Mouse (Mus musculus) gastrocnemius, adult 2 months (tissue): ENCODE data around the gene Psors1c2. TPM values are rescaled to one million over a fixed set of nuclear protein-coding genes. Genes with fewer than 3 reads are reported as not detected.
"Not testable (repeated sequence)": the region's sequence is repeated elsewhere in the genome, so short reads cannot be mapped to it uniquely, and the experiment has no call there.

Experiments used
- DNase-seq: peaks from one replicate; pipeline ENCODE4 v3.0.0; 2022
- H3K27ac ChIP-seq: fragments of 200-600 bp; 2 replicates; pipeline ENCODE4 v1.8.1; 2022; ENCODE audit warnings: mild to moderate bottlenecking
- H3K4me3 ChIP-seq: fragments of 200-600 bp; 2 replicates; pipeline ENCODE4 v1.8.1; 2022; ENCODE audit warnings: mild to moderate bottlenecking, moderate library complexity
- CTCF ChIP-seq: fragments of 200-600 bp; IDR thresholded peaks from 2 replicates; pipeline ENCODE4 v1.8.1; 2022; ENCODE audit warnings: antibody characterized with exemption, mild to moderate bottlenecking, moderate library complexity
- intact Hi-C: fragments of 180-260 bp; cut with DNase I; formaldehyde crosslinking; loops from one replicate; pipeline ENCODE4 v1.15.1; 2025
- total RNA-seq, 2 experiments: library from RNA; stranded (reverse); gene quantifications; 2 replicates each; pipeline ENCODE4 v1.2.3; 2021

Psors1c2 gene
- total RNA-seq, 2 experiments from 2014 or later, result not detected

GRCm38 (mm10) chr17:35507556-35508260 is 25.3 kb upstream of the Psors1c2 start:
- no peak overlapping the region for H3K27ac ChIP-seq
- no peak for DNase-seq
- no peak for TF ChIP-seq CTCF
- intact Hi-C loops, result no loop called here
- no peak overlapping the region for H3K4me3 ChIP-seq

GRCm38 (mm10) chr17:35508279-35508678 is 24.7 kb upstream of the Psors1c2 start:
- intact Hi-C loops, H3K27ac ChIP-seq, H3K4me3 ChIP-seq, DNase-seq: not testable (repeated sequence)

DNA sequence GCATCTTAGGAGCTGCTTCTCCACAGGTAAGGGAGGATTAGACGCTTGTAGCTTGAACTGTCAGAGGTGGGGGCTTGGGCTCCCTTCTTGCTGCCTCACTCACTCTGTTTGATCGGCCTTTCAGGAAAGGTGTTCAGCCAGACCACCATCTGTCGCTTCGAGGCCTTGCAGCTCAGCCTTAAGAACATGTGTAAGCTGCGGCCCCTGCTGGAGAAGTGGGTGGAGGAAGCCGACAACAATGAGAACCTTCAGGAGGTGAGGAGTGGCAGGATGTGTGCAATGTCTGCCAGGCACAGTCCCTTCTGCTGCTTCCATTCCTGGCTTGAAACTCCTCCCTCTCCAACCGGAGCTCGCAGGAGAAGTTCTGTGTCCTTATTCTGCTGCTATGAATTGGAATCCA is 23.7 kb upstream of the Psors1c2 start:
- no peak for DNase-seq
- TF ChIP-seq CTCF, result peak; percentile 27
- intact Hi-C loops, result no loop called here
- H3K27ac ChIP-seq, result no peak overlapping the region
- H3K4me3 ChIP-seq, result no peak overlapping the region

DNA sequence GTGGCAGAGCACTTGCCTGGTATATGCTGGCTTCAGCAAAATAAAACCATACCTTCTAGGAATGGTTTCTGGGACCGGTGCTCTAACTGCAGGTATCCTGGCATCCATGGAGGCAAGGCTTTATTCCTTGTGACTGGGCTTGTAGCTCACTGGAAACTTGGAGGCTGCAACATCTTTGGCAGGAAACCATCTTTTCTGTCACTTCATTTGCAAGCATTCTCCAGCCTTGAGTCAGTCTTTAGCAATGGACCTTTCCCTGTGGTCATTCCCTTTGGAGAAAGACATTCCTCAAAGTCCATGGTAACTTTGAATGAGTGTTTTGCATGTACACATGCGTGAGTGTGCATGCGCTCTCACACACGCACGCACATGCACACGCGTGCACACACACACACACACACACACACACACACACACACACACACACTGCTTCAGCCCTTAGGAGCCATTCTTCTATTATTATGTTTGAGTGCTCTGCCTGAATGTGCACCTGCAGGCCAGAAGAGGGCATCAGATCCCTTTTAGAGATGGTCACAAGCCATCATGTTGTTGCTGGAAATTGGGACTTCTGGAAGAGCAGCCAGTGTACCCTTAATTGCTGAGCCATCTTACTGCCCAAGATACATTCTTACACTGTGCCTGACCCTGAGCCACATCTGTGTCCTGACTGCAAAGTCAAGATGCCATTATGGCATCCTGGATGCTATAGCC is 19.9 kb upstream of the Psors1c2 start:
- TF ChIP-seq CTCF, result peak; percentile 26; the same call in 1 of the 2 replicates
- intact Hi-C loops, result no loop called here
- Histone ChIP-seq H3K27ac (no peak overlapping the region), H3K4me3 (no peak overlapping the region)
- DNase-seq, result no peak

- Histone ChIP-seq H3K4me3 (no peak overlapping the region), H3K27ac (no peak overlapping the region)
- peak; percentile 82 for TF ChIP-seq CTCF
- DNase-seq, result peak; percentile 73
- intact Hi-C loops, result no loop called here
Observed at GRCm38 (mm10) chr17:35513886-35514285, 19.1 kb upstream of the Psors1c2 start.

- no peak overlapping the region for H3K27ac ChIP-seq
- DNase-seq, result no peak
- no peak overlapping the region for H3K4me3 ChIP-seq
- no peak for TF ChIP-seq CTCF
- intact Hi-C loops, result no loop called here
Observed at GRCm38 (mm10) chr17:35514756-35515155, 18.2 kb upstream of the Psors1c2 start.

- no peak for TF ChIP-seq CTCF
- H3K27ac ChIP-seq, result peak overlapping the region; percentile 60
- intact Hi-C loops, result no loop called here
- peak; percentile 46 for DNase-seq
- peak overlapping the region; percentile 84 for H3K4me3 ChIP-seq
Observed at GRCm38 (mm10) chr17:35515911-35516640, 16.9 kb upstream of the Psors1c2 start.

DNA sequence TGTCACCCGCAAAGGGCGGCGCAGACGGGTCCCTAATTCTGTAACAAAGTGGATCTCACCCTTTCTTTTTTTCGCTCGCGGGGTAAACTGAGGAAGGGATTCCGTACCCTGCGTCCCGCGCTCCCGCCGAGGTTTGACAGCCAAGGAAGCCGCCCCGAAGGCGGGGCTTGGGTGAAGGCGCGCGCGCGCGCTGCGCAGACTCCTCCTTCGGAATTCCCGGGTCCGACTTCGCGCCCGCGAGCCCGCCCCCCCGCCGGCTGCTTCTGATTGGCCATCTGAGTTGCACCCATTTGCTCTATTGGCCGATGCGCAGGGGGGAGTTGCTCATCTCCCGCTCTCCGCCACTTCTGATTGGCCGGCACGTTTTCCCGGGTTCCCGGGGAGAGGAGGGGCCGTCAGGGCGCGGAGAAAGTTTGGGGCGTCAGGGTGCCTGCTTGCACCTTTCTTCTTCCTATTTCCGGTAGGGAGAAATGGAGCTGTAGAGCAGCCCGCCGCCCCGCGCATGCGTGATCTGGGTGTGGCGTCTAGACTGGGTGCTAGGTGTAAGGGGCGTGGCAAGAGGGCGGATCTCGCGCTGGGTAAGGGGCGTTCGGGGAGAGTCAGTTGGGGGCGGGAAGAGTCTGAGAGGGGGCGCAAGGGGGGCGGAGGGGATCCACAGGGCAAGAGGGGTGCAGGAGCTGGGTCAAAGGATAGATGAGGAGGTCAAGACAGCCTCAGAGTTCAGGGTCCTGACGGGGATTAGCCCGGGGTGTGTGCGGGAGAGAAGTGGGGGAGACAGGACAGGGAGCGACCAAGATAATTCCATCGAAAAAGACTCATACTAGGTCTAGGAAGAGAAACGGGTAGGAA is 16.1 kb upstream of the Psors1c2 start, which contains the start of the genes Tcf19 and Cchcr1:
Tcf19 (minus strand) TSS at position 173 of the 849 bp plus-strand sequence.
Cchcr1 (plus strand) TSS at position 449 of the 849 bp plus-strand sequence.
- Histone ChIP-seq H3K4me3 (peak within 1 kb of the TSS; percentile 84), H3K27ac (peak within 1 kb of the TSS; percentile 61)
- peak; percentile 98 for DNase-seq
- intact Hi-C loops, result no loop called here
- no peak for TF ChIP-seq CTCF

DNA sequence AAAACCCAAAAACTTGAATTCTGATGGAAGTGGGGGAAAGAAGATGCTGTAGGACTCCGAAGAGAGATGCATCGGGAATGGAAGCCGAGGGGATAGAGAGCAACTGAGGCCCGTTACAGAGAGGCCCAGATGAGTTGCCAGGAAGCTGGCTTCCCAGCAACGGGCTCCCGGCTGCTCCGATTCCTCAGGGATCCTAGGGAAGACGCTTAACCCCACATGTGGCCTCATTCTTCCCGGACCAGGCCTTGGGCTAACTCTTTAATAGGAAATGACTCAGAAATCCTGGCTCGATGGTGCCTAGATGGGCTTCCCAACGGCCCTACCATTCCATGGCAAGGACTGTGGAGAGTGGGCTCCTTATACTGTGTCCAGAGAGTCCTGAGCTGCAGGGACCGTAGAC is 15.5 kb upstream of the Psors1c2 start:
- Histone ChIP-seq H3K4me3 (peak overlapping the region; percentile 84), H3K27ac (peak overlapping the region; percentile 61; the same call in 1 of the 2 replicates)
- no peak for TF ChIP-seq CTCF
- DNase-seq, result no peak
- intact Hi-C loops, result no loop called here

DNA sequence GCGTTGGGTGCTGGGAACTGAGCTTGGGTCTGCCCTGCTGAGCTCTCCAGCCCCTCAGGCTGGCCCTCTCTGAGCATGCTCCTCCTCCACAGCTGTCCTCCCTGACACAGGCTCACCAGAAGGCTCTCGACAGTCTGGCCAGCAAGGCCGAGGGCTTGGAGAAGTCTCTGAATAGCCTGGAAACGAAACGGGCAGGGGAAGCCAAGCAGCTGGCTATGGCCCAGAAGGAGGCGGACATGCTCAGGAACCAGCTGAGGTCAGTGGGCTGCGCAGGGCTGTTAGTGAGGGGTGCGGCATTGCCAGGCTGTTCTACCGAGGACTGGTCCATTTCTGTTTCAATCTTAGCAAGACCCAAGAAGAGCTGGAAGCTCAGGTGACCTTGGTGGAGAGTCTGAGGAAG is 8.6 kb upstream of the Psors1c2 start:
- no peak for TF ChIP-seq CTCF
- Histone ChIP-seq H3K27ac (no peak overlapping the region), H3K4me3 (no peak overlapping the region)
- DNase-seq, result no peak
- intact Hi-C loops, result no loop called here

DNA sequence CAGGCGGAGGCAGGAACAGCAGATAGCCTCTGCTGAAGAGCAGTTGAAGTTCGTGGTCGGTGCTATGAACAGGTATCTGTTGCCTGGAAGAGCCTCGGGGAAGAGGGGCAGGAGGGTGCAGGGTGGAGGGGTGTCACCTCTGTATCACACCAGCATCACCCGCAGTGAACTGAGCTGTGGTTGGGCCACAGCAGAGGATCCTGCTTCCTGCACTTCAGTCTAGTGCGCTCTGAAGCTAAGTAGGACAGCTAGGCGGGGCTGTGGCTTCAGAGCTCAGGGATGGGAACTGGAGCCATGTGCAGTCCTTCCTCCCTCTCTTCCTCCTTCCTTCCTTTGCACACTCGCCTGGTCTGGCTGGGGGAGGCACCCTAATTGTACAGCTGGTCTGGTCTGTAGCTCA is 6.4 kb upstream of the Psors1c2 start:
- DNase-seq, result no peak
- Histone ChIP-seq H3K27ac (no peak overlapping the region), H3K4me3 (no peak overlapping the region)
- intact Hi-C loops, result no loop called here
- no peak for TF ChIP-seq CTCF

- Histone ChIP-seq H3K27ac (no peak overlapping the region), H3K4me3 (no peak overlapping the region)
- DNase-seq, result no peak
- intact Hi-C loops, result no loop called here
- no peak for TF ChIP-seq CTCF
Observed at GRCm38 (mm10) chr17:35532360-35532759, 641 bp upstream of the Psors1c2 start.
